Mouse (Mus musculus) frontal cortex, postnatal 10 days (tissue): ENCODE measurements at regions not wholly inside any gene's neighbourhood (a gene's known extent, or its start where the extent isn't known, plus 50 kb on each side); places are given as distances from the start of the nearest gene placed in this dataset.

ENCODE experiments used
- DNase-seq, 2 experiments: peaks; one replicate each; pipeline ENCODE4 v3.0.0; 2022; ENCODE audit warnings: low spot score in 2 of 2, mixed read lengths in 1 of 2

- DNase-seq: no peak
Observed at GRCm38 (mm10) chr8:10713515-10714042, 294.7 kb downstream of the Irs2 start.

- DNase-seq: no peak
Observed at GRCm38 (mm10) chr8:10712118-10712689, 296.1 kb downstream of the Irs2 start.

GRCm38 (mm10) chr8:10711474-10711873, 296.8 kb downstream of the Irs2 start:
- DNase-seq: no peak

- DNase-seq: no peak
Observed at GRCm38 (mm10) chr8:10708509-10708908, 299.7 kb downstream of the Irs2 start.

GRCm38 (mm10) chr8:10707122-10707521, 301.1 kb downstream of the Irs2 start:
- DNase-seq: no peak

- no peak for DNase-seq
Observed at GRCm38 (mm10) chr8:10705909-10706308, 302.3 kb downstream of the Irs2 start.

- DNase-seq: no peak
Observed at GRCm38 (mm10) chr8:10702755-10703154, 305.5 kb downstream of the Irs2 start.

GRCm38 (mm10) chr8:10702248-10702647, 306.0 kb downstream of the Irs2 start:
- DNase-seq: no peak

GRCm38 (mm10) chr8:10701648-10702061, 306.6 kb downstream of the Irs2 start:
- DNase-seq: no peak

GRCm38 (mm10) chr8:10701226-10701625, 307.0 kb downstream of the Irs2 start:
- DNase-seq: no peak

- DNase-seq: no peak
Observed at GRCm38 (mm10) chr8:10699669-10700068, 308.6 kb downstream of the Irs2 start.

GRCm38 (mm10) chr8:10695181-10695580, 313.1 kb downstream of the Irs2 start:
- DNase-seq: no peak

- no peak for DNase-seq
Observed at GRCm38 (mm10) chr8:10690659-10691058, 317.6 kb downstream of the Irs2 start.

GRCm38 (mm10) chr8:10689881-10690280, 318.4 kb downstream of the Irs2 start:
- no peak for DNase-seq

GRCm38 (mm10) chr8:10687867-10688561, 320.2 kb downstream of the Irs2 start:
- DNase-seq: no peak
